ENCODE assay signal across 29 mouse cellular contexts in genomic region chr12:17679571-17679970, GRCm38 (mm10). TPM values are rescaled to one million over a fixed set of nuclear protein-coding genes. Genes with fewer than 3 reads are reported as not detected.
DNase-seq lines count a peak whose midpoint lies in the region; ATAC-seq and TF ChIP-seq lines count a peak whose summit lies in the region.
"Had no signal": no experiment of that assay in that cellular context is flagged by ENCODE, and none has a peak within 500 bp of the region (broad histone marks: within the 10 kb centered on the region; RNA-seq: fewer than 3 reads in every experiment).

No protein-coding gene starts in this region.

- no peak overlapping the region for H3K9ac ChIP-seq in liver, adult 2 months (ENCODE audit: low read depth, low read length)
- no peak overlapping the region for H3K9ac ChIP-seq in neural tube, embryonic 11.5 days (ENCODE audit: low read length)
- no peak overlapping the region for H3K9ac ChIP-seq in neural tube, embryonic 15.5 days (replicated peaks)
- H3K9ac ChIP-seq: embryonic facial prominence, embryonic 15.5 days; forebrain, embryonic 15.5 days; heart, embryonic 13.5 days; limb, embryonic 13.5 days; midbrain, embryonic 13.5 days; stomach, embryonic 15.5 days had no signal

- TF ChIP-seq CTCF in liver, adult 2 months (IDR thresholded peaks at IDR 0.05; ENCODE audit: low read depth, low read length) = no peak
- TF ChIP-seq CTCF in left cerebral cortex, adult 2 months (IDR thresholded peaks at IDR 0.05) = no peak

- H3K79me2 ChIP-seq in liver, adult 2 months (ENCODE audit: control insufficient read depth, insufficient read depth, low read length) = no peaks in the 10 kb centered on the region

- TF ChIP-seq POLR2A in liver, adult 2 months (IDR thresholded peaks at IDR 0.05; ENCODE audit: extremely low read depth, insufficient read depth, low read length) = no peak

- no peaks in the 10 kb centered on the region for H3K9me3 ChIP-seq in neural tube, embryonic 11.5 days (ENCODE audit: control insufficient read depth, low read length)
- H3K9me3 ChIP-seq in neural tube, embryonic 15.5 days (replicated peaks) = no peaks in the 10 kb centered on the region
- no peaks in the 10 kb centered on the region for H3K9me3 ChIP-seq in forebrain, embryonic 10.5 days
- H3K9me3 ChIP-seq: embryonic facial prominence, embryonic 15.5 days; forebrain, embryonic 15.5 days; heart, embryonic 13.5 days; limb, embryonic 13.5 days; midbrain, embryonic 13.5 days; stomach, embryonic 15.5 days had no signal

- no peaks in the 10 kb centered on the region for H3K27me3 ChIP-seq in liver, adult 2 months (ENCODE audit: control insufficient read depth, insufficient read depth, low read length)
- H3K27me3 ChIP-seq in neural tube, embryonic 11.5 days (ENCODE audit: control insufficient read depth, insufficient read depth, low read length) = no peaks in the 10 kb centered on the region
- no peaks in the 10 kb centered on the region for H3K27me3 ChIP-seq in neural tube, embryonic 15.5 days (replicated peaks)
- H3K27me3 ChIP-seq in forebrain, embryonic 10.5 days (ENCODE audit: poor library complexity, severe bottlenecking) = no peaks in the 10 kb centered on the region
- H3K27me3 ChIP-seq: embryonic facial prominence, embryonic 15.5 days; forebrain, embryonic 15.5 days; limb, embryonic 13.5 days; midbrain, embryonic 13.5 days; stomach, embryonic 15.5 days had no signal

- H3K27ac ChIP-seq in liver, adult 2 months (replicated peaks; ENCODE audit: insufficient read depth, low read depth, low read length) = peak overlapping the region; percentile 23; the same call in 1 of the 2 replicates
- no peak overlapping the region for H3K27ac ChIP-seq in neural tube, embryonic 11.5 days (ENCODE audit: low read depth, low read length)
- H3K27ac ChIP-seq in neural tube, embryonic 15.5 days (replicated peaks) = no peak overlapping the region
- H3K27ac ChIP-seq in forebrain, embryonic 10.5 days = no peak overlapping the region
- H3K27ac ChIP-seq in left cerebral cortex, adult 2 months = no peak overlapping the region
- H3K27ac ChIP-seq: embryonic facial prominence, embryonic 15.5 days; forebrain, embryonic 15.5 days; heart, adult 2 months; heart, embryonic 13.5 days; hindbrain, postnatal 0 days; layer of hippocampus, adult 2 months; limb, embryonic 13.5 days; midbrain, embryonic 13.5 days; stomach, embryonic 15.5 days had no signal

- H3K4me2 ChIP-seq in neural tube, embryonic 11.5 days (ENCODE audit: low read depth) = no peak overlapping the region
- no peak overlapping the region for H3K4me2 ChIP-seq in neural tube, embryonic 15.5 days
- H3K4me2 ChIP-seq: embryonic facial prominence, embryonic 15.5 days; forebrain, embryonic 15.5 days; heart, embryonic 13.5 days; limb, embryonic 13.5 days; midbrain, embryonic 13.5 days; stomach, embryonic 15.5 days had no signal

- DNase-seq in liver, adult 2 months (ENCODE audit: extremely low read depth, low read depth, low spot score) = peak; percentile 55
- DNase-seq in liver = no peak
- DNase-seq in neural tube, embryonic 11.5 days (ENCODE audit: low spot score) = peak; percentile 8
- no peak for DNase-seq in forebrain, embryonic 10.5 days (ENCODE audit: extremely low spot score, low spot score)
- no peak for DNase-seq in left cerebral cortex, adult 2 months (ENCODE audit: extremely low spot score in 1 of 2, low spot score in 2 of 2)
- DNase-seq in gastrocnemius, postnatal 25 days = no peak
- DNase-seq: adrenal gland, postnatal 25 days; cerebellum, adult 18-20 months; cerebellum, postnatal 36 days; gastrocnemius, postnatal 14 days; heart, adult 2 months; heart, postnatal 14 days; kidney, adult 9 months; kidney, postnatal 14 days; lung, adult 2 months; thymus, adult 2 months had no signal

- intact Hi-C loops in left cerebral cortex, adult 2 months (cut with DNase I) = no loop called here

- H3K36me3 ChIP-seq in liver, adult 2 months (ENCODE audit: control insufficient read depth, insufficient read depth, low read length) = no peaks in the 10 kb centered on the region
- H3K36me3 ChIP-seq in neural tube, embryonic 11.5 days (ENCODE audit: control insufficient read depth, insufficient read depth, low read length) = no peaks in the 10 kb centered on the region
- no peaks in the 10 kb centered on the region for H3K36me3 ChIP-seq in neural tube, embryonic 15.5 days
- no peaks in the 10 kb centered on the region for H3K36me3 ChIP-seq in forebrain, embryonic 10.5 days (replicated peaks)
- H3K36me3 ChIP-seq: embryonic facial prominence, embryonic 15.5 days; forebrain, embryonic 15.5 days; heart, embryonic 13.5 days; limb, embryonic 13.5 days; midbrain, embryonic 13.5 days; stomach, embryonic 15.5 days had no signal

- 75% methylated on average over 4 of the region's 4 CpGs for WGBS in liver, adult 2 months
- 91% methylated on average over 4 of the region's 4 CpGs for WGBS in neural tube, embryonic 11.5 days
- WGBS in neural tube, embryonic 15.5 days = 89% methylated on average over 4 of the region's 4 CpGs
- WGBS in forebrain, embryonic 10.5 days = 92% methylated on average over 4 of the region's 4 CpGs

- H3K4me3 ChIP-seq in liver, adult 2 months (ENCODE audit: insufficient read depth, low read depth, low read length) = no peak overlapping the region
- no peak overlapping the region for H3K4me3 ChIP-seq in neural tube, embryonic 11.5 days (ENCODE audit: low read depth, low read length)
- no peak overlapping the region for H3K4me3 ChIP-seq in neural tube, embryonic 15.5 days (replicated peaks)
- no peak overlapping the region for H3K4me3 ChIP-seq in forebrain, embryonic 10.5 days
- no peak overlapping the region for H3K4me3 ChIP-seq in left cerebral cortex, adult 2 months
- H3K4me3 ChIP-seq: embryonic facial prominence, embryonic 15.5 days; forebrain, embryonic 15.5 days; heart, adult 2 months; heart, embryonic 13.5 days; layer of hippocampus, adult 2 months; limb, embryonic 13.5 days; midbrain, embryonic 13.5 days; myocyte; stomach, embryonic 15.5 days had no signal

- no peak for ATAC-seq in neural tube, embryonic 11.5 days (ENCODE audit: insufficient read depth, low FRiP score, low TSS enrichment)
- ATAC-seq in neural tube, embryonic 15.5 days (ENCODE audit: low FRiP score) = no peak
- peak; percentile 79 for ATAC-seq in megakaryocyte, adult 5-6 weeks (ENCODE audit: poor library complexity, severe bottlenecking)
- ATAC-seq: CD4-positive, CD25-positive, alpha-beta regulatory T cell, adult 4 months; forebrain, embryonic 15.5 days; hindbrain, postnatal 0 days; intestine, embryonic 16.5 days; midbrain, embryonic 13.5 days had no signal

- no peaks in the 10 kb centered on the region; the same call in 1 of the 2 replicates for H3K4me1 ChIP-seq in liver, adult 2 months (ENCODE audit: control insufficient read depth, insufficient read depth, low read length)
- no peaks in the 10 kb centered on the region for H3K4me1 ChIP-seq in neural tube, embryonic 11.5 days (ENCODE audit: control insufficient read depth, insufficient read depth, low read length)
- no peaks in the 10 kb centered on the region for H3K4me1 ChIP-seq in neural tube, embryonic 15.5 days
- H3K4me1 ChIP-seq in forebrain, embryonic 10.5 days = peaks cover under 1% of the 10 kb centered on the region
- H3K4me1 ChIP-seq: embryonic facial prominence, embryonic 15.5 days; forebrain, embryonic 15.5 days; limb, embryonic 13.5 days; midbrain, embryonic 13.5 days; stomach, embryonic 15.5 days had no signal

RNA-seq across cellular contexts. Expression of gene Hpcal1, which starts 11.1 kb away (rescaled TPM):
- total RNA-seq in liver, adult 2 months (2014; rRNA removed) = 8.5 and 10.5 TPM in 2 replicates
- polyA plus RNA-seq in liver, adult 2 months (2012; rRNA removed) = 16.6 and 23.2 TPM in 2 replicates
- polyA plus RNA-seq in neural tube, embryonic 11.5 days (2014; fragmentation: Nextera tagmentation; extraction: Ambion mirVana) = 36.6 and 42.3 TPM in 2 replicates
- polyA plus RNA-seq in neural tube, embryonic 15.5 days (2015; fragmentation: Nextera tagmentation; extraction: Ambion mirVana) = 130 and 133 TPM in 2 replicates
- 182 and 187 TPM in 2 replicates for total RNA-seq in megakaryocyte, adult 5-6 weeks (2015)
- total RNA-seq in megakaryocyte, adult 5-6 weeks (2017) = 63.8 and 76.0 TPM in 2 replicates
- 36.7 and 36.8 TPM in 2 replicates for polyA plus RNA-seq in forebrain, embryonic 10.5 days (2016; fragmentation: Nextera tagmentation; extraction: Ambion mirVana)
- total RNA-seq in left cerebral cortex, adult 2 months (2021) = 10 to 100 TPM; 78.5 to 93.8 TPM
- 1 to 10 TPM; 6.4 to 8.0 TPM for total RNA-seq in gastrocnemius, postnatal 25 days (2021)

Comparison
In these comparisons a context has a peak if more than half of its experiments do, and no peak if none do; other contexts are left out.
1. DNase-seq: peak in liver, adult 2 months (single experiment) and neural tube, embryonic 11.5 days (single experiment); none in liver (single experiment), forebrain, embryonic 10.5 days (single experiment), left cerebral cortex, adult 2 months (0 of 2) and gastrocnemius, postnatal 25 days (single experiment).